Mouse (Mus musculus): Measurements from ENCODE around the gene Gm4788. TPM values are rescaled to one million over a fixed set of nuclear protein-coding genes. Genes with fewer than 3 reads are reported as not detected.
"Not testable (repeated sequence)": the region's sequence is repeated elsewhere in the genome, so short reads cannot be mapped to it uniquely, and the experiment has no call there.

Gene Gm4788
- polyA plus RNA-seq (2015; fragmentation: Nextera tagmentation; extraction: Ambion mirVana) = 0.10 and 0.17 TPM in 2 replicates

DNA sequence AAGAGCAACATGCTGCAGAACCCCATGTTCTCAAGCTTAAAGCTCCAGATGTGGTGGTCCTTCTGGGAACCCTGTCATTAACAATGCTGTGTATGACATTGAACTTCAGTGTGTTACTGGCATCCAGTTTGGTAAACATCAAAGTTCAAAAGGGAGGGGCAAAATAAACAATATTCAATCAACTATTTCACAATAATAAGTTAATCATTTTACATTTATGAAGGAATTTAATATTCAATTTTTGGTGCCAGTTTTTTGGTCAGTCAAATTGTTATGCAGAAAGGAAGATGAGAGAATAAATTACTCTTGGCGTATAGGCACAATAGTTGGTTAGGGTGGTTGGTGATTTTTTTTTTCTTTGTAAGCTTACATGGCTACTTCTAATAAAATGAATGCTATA, at the start of gene Gm4788:
TSS of gene Gm4788 (minus strand) at position 101 of the 400 bp plus-strand sequence.
- H3K9me3 ChIP-seq (ENCODE audit: control insufficient read depth) = no peaks in the 10 kb centered on the region
- no peak for ATAC-seq
- TF ChIP-seq CTCF (IDR thresholded peaks at IDR 0.05; ENCODE audit: low read depth) = no peak
- H3K9ac ChIP-seq (ENCODE audit: low read depth, low read length) = no peak within 1 kb of the TSS
- no peaks in the 10 kb centered on the region for H3K27me3 ChIP-seq (replicated peaks; ENCODE audit: control insufficient read depth, insufficient read depth, low read length)
- no peaks in the 10 kb centered on the region for H3K36me3 ChIP-seq (ENCODE audit: control insufficient read depth, insufficient read depth)
- H3K4me2 ChIP-seq (replicated peaks; ENCODE audit: low read depth) = no peak within 1 kb of the TSS
- H3K27ac ChIP-seq (ENCODE audit: low read depth, low read length) = no peak within 1 kb of the TSS
- WGBS = 93% methylated on average over 1 of the region's 1 CpGs
- H3K4me1 ChIP-seq (replicated peaks; ENCODE audit: control insufficient read depth, insufficient read depth, low read length) = no peaks in the 10 kb centered on the region
- no peak within 1 kb of the TSS for H3K4me3 ChIP-seq (ENCODE audit: low read depth, low read length)

DNA sequence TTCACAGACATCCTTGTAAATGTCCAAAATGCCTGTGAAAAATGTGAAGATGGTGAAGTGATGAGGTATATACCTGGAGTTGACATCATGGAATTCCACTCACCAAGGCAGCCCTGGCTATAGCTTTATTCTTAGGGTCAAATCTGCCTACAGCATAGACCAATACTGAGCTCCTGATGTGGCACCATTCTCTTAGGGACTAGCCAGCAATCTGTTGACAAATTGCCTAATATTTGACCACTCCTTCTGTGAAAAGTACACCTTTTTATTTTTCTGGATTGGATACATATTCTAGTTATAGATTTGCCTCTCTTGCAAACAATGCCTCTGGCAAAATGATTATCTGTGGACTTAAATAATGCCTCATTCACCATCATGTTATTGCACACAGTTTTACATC, 27.6 kb upstream of the Gm4788 start:
- no peak overlapping the region for H3K9ac ChIP-seq (ENCODE audit: low read depth, low read length)
- H3K4me2 ChIP-seq (replicated peaks; ENCODE audit: low read depth) = no peak overlapping the region
- H3K27me3 ChIP-seq (replicated peaks; ENCODE audit: control insufficient read depth, insufficient read depth, low read length) = no peaks in the 10 kb centered on the region
- TF ChIP-seq CTCF (IDR thresholded peaks at IDR 0.05; ENCODE audit: low read depth) = no peak
- H3K4me3 ChIP-seq (ENCODE audit: low read depth, low read length) = no peak overlapping the region
- no peaks in the 10 kb centered on the region for H3K4me1 ChIP-seq (replicated peaks; ENCODE audit: control insufficient read depth, insufficient read depth, low read length)
- no peak for ATAC-seq
- H3K27ac ChIP-seq (ENCODE audit: low read depth, low read length) = no peak overlapping the region
- H3K9me3 ChIP-seq (ENCODE audit: control insufficient read depth) = no peaks in the 10 kb centered on the region
- no peaks in the 10 kb centered on the region for H3K36me3 ChIP-seq (ENCODE audit: control insufficient read depth, insufficient read depth)

- not testable (repeated sequence) for H3K27me3 ChIP-seq (replicated peaks; ENCODE audit: control insufficient read depth, insufficient read depth, low read length); H3K4me2 ChIP-seq (replicated peaks; ENCODE audit: low read depth); H3K4me1 ChIP-seq (replicated peaks; ENCODE audit: control insufficient read depth, insufficient read depth, low read length); H3K27ac ChIP-seq (ENCODE audit: low read depth, low read length); ATAC-seq; H3K9me3 ChIP-seq (ENCODE audit: control insufficient read depth); H3K36me3 ChIP-seq (ENCODE audit: control insufficient read depth, insufficient read depth); H3K9ac ChIP-seq (ENCODE audit: low read depth, low read length); H3K4me3 ChIP-seq (ENCODE audit: low read depth, low read length)
- 67% methylated on average over 3 of the region's 3 CpGs for WGBS
Observed at GRCm38 (mm10) chr1:139769913-139770312, 11.1 kb downstream of the Gm4788 start.

DNA sequence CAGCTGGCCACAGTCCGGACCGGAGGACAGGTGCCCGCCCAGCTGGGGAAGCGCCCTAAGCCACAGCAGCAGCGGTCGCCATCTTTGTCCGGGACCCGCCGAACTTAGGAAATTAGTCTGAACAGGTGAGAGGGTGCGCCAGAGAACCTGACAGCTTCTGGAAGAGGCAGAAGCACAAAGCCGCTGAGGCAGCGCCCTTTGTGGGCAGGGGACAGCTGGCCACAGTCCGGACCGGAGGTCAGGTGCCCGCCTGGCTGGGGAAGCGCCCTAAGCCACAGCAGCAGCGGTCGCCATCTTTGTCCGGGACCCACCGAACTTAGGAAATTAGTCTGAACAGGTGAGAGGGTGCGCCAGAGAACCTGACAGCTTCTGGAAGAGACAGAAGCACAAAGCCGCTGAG, 64.4 kb downstream of the Gm4788 start:
- not testable (repeated sequence) for H3K4me1 ChIP-seq (replicated peaks; ENCODE audit: control insufficient read depth, insufficient read depth, low read length); H3K36me3 ChIP-seq (ENCODE audit: control insufficient read depth, insufficient read depth); H3K9me3 ChIP-seq (ENCODE audit: control insufficient read depth); H3K27ac ChIP-seq (ENCODE audit: low read depth, low read length); H3K4me3 ChIP-seq (ENCODE audit: low read depth, low read length); H3K9ac ChIP-seq (ENCODE audit: low read depth, low read length); H3K4me2 ChIP-seq (replicated peaks; ENCODE audit: low read depth); H3K27me3 ChIP-seq (replicated peaks; ENCODE audit: control insufficient read depth, insufficient read depth, low read length); ATAC-seq
- WGBS = 86% methylated on average over 5 of the region's 22 CpGs

DNA sequence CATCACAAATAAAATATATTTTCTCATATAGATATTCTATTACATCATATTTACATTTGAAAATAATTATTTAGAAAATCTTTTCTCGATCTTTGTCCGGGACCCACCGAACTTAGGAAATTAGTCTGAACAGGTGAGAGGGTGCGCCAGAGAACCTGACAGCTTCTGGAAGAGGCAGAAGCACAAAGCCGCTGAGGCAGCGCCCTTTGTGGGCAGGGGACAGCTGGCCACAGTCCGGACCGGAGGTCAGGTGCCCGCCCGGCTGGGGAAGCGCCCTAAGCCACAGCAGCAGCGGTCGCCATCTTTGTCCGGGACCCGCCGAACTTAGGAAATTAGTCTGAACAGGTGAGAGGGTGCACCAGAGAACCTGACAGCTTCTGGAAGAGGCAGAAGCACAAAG, 64.8 kb downstream of the Gm4788 start:
- not testable (repeated sequence) for H3K4me1 ChIP-seq (replicated peaks; ENCODE audit: control insufficient read depth, insufficient read depth, low read length); H3K4me2 ChIP-seq (replicated peaks; ENCODE audit: low read depth); H3K27ac ChIP-seq (ENCODE audit: low read depth, low read length); ATAC-seq; H3K9ac ChIP-seq (ENCODE audit: low read depth, low read length); H3K4me3 ChIP-seq (ENCODE audit: low read depth, low read length); H3K36me3 ChIP-seq (ENCODE audit: control insufficient read depth, insufficient read depth); H3K9me3 ChIP-seq (ENCODE audit: control insufficient read depth); H3K27me3 ChIP-seq (replicated peaks; ENCODE audit: control insufficient read depth, insufficient read depth, low read length)
- WGBS = 97% methylated on average over 6 of the region's 16 CpGs

DNA sequence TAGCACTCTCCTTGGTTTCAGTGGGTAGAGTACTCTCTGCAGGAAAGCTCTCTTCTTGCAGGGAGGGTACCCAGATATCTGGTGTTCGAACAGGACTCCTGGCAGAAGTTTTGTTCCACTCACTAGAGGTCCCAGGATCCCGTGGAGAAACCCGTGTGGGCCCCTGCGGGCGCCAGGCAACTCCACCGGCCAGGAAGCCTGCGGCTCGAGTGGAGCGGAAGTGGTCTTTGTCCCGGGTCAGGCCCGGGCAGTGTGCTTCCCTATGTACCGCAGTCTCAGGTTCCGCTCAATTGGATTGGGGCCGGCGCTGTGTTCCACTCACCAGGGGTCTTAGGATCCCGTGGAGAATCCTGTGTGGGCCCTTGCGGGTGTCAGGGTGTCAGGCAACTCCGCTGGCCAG, 131.1 kb downstream of the Gm4788 start:
- not testable (repeated sequence) for H3K36me3 ChIP-seq (ENCODE audit: control insufficient read depth, insufficient read depth); H3K27me3 ChIP-seq (replicated peaks; ENCODE audit: control insufficient read depth, insufficient read depth, low read length); H3K4me1 ChIP-seq (replicated peaks; ENCODE audit: control insufficient read depth, insufficient read depth, low read length); H3K27ac ChIP-seq (ENCODE audit: low read depth, low read length); ATAC-seq; H3K9ac ChIP-seq (ENCODE audit: low read depth, low read length); H3K9me3 ChIP-seq (ENCODE audit: control insufficient read depth); H3K4me3 ChIP-seq (ENCODE audit: low read depth, low read length); H3K4me2 ChIP-seq (replicated peaks; ENCODE audit: low read depth)
- 89% methylated on average over 18 of the region's 18 CpGs for WGBS

Other genes starting within 250 kb of the Gm4788 start
- gene Cfhr1, start 221.0 kb downstream of the Gm4788 start, polyA plus RNA-seq (2015; fragmentation: Nextera tagmentation; extraction: Ambion mirVana) = not detected in 2 replicates
- 0.61 and 0.80 TPM in 2 replicates for gene Cfhr2, start 77.5 kb upstream of the Gm4788 start, polyA plus RNA-seq (2015; fragmentation: Nextera tagmentation; extraction: Ambion mirVana)